Mouse (Mus musculus) heart, adult 9 months (tissue): Measurements from ENCODE around the gene Arid1b.

Experiments
- DNase-seq, 2 experiments: peaks; one replicate each; pipeline ENCODE4 v3.0.0; 2022; ENCODE audit warnings: low spot score in 2 of 2

The Arid1b gene

DNA sequence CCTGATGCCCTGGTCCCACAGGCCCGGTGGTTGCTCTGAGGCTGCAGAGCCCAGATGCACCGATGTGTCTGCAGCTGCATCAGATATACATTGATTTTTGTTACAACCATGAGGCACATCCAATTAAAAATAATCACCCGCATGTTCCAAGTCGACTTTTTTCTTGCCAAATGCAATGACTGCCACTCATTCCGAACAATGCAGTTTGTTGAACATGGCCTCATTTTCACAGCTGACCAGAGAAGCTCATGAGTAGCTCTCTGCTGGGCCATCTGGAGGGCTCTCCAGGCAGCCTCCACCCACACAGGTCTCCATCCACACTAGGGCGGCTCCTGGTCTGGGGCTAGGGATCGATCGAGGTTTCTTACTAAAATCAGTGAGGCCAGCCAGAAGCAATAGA, 378.8 kb downstream of the Arid1b start:
- DNase-seq: no peak

GRCm38 (mm10) chr17:5377151-5377929, 383.2 kb downstream of the Arid1b start:
- no peak for DNase-seq

GRCm38 (mm10) chr17:5377930-5378310, 383.8 kb downstream of the Arid1b start:
- no peak for DNase-seq

- no peak for DNase-seq
Observed at GRCm38 (mm10) chr17:5385694-5386093, 391.6 kb downstream of the Arid1b start.

DNA sequence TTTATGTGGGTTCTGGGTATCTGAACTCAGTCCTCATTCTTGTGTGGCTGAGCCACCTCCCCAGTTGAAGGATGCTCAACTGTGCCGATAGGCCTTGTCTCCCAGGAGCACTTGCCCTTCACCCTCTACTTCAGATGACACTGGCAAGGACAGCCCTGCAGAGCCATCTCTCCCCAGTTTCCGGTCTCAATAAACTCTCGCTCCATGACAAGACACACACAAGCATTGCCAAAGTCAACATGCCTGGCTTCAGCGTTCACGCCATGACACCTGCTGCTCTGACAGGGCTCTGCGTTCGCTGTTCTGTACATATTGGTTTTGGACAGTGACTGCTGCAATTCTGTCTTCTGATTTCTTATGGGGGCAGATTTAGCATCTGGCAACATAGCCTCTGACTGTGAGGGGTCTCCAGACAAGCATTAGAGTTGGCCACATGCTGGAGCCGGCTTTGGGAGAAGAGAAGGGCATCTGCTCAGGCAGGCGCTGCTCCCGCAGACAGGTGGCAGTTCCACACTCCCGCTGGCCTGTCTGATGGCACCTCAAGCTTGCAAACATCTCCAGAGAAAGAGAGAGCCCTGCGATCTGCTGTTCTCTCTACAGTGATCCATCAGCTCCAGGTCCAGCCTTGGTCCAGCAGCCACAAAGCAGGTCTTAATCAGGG, 392.9 kb downstream of the Arid1b start:
- no peak for DNase-seq

DNA sequence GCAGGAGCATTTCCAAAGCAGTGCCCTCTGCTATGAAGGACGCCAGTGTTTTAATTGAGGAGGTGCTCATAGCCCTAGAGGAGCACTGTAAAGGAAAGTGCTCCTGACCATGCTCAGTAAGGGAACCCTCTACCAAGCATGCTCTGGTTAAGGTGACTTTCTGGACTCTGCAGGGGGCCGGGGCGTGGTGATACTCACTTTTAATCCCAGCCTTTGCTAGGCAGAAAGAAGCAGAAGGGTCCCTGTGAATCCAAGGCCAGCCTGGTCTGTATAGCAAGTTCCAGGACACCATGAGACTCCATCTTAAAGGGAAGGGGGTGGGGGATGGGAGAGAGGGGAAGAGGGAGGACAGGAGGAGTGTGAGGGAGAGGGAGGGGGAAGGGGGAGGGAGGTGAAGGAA, 394.2 kb downstream of the Arid1b start:
- no peak for DNase-seq

GRCm38 (mm10) chr17:5390682-5391081, 396.6 kb downstream of the Arid1b start:
- no peak for DNase-seq

GRCm38 (mm10) chr17:5395454-5396205, 401.5 kb downstream of the Arid1b start:
- no peak for DNase-seq

GRCm38 (mm10) chr17:5396213-5396612, 402.1 kb downstream of the Arid1b start:
- DNase-seq: no peak
